Mouse (Mus musculus) activated CD4-positive, CD25-positive, alpha-beta regulatory T cell, adult 4 months (primary cell): ENCODE measurements around the gene Hmmr. TPM values are rescaled to one million over a fixed set of nuclear protein-coding genes. Genes with fewer than 3 reads are reported as not detected.
A peak's percentile ranks its signal among the peaks of the same experiment; 100 is the strongest.
"Not testable (repeated sequence)": the region's sequence is repeated elsewhere in the genome, so short reads cannot be mapped to it uniquely, and the experiment has no call there.

Experiments used
- ATAC-seq: one replicate; pipeline ENCODE4 v1.8.0; 2017
- polyA plus RNA-seq, 2 experiments: library from polyadenylated mRNA; unstranded; fragments of 100-300 nt; shearing (Covaris generic); gene quantifications; one replicate each; pipeline ENCODE4 v1.2.1; 2017

Hmmr gene
- polyA plus RNA-seq, result 10 to 100 TPM; 14.0 to 14.4 TPM

GRCm38 (mm10) chr11:40733339-40734174, at the start of gene Hmmr, which contains the start of gene Nudcd2:
Gene Hmmr, minus strand, starts transcription at chr11:40733422.
Gene Nudcd2, plus strand, starts transcription at chr11:40733667.
- ATAC-seq, result peak; percentile 96

GRCm38 (mm10) chr11:40781857-40782256, 48.6 kb upstream of the Hmmr start:
- no peak for ATAC-seq

GRCm38 (mm10) chr11:40775315-40776269, 42.4 kb upstream of the Hmmr start:
- no peak for ATAC-seq

GRCm38 (mm10) chr11:40764690-40765089, 31.5 kb upstream of the Hmmr start:
- ATAC-seq, result no peak

- peak; percentile 99 for ATAC-seq
Observed at GRCm38 (mm10) chr11:40763395-40763794, 30.2 kb upstream of the Hmmr start.

GRCm38 (mm10) chr11:40759896-40760295, 26.7 kb upstream of the Hmmr start:
- no peak for ATAC-seq

GRCm38 (mm10) chr11:40755968-40756367, 22.7 kb upstream of the Hmmr start:
- ATAC-seq, result no peak

GRCm38 (mm10) chr11:40755109-40755627, 21.9 kb upstream of the Hmmr start, which contains the start of gene Ccng1:
Gene Ccng1, minus strand, starts transcription at chr11:40755311.
- ATAC-seq, result peak; percentile 99

- peak; percentile 51 for ATAC-seq
Observed at GRCm38 (mm10) chr11:40754664-40755107, 21.5 kb upstream of the Hmmr start.

GRCm38 (mm10) chr11:40753836-40754235, 20.6 kb upstream of the Hmmr start:
- ATAC-seq, result no peak

- ATAC-seq, result no peak
Observed at GRCm38 (mm10) chr11:40747716-40748115, 14.5 kb upstream of the Hmmr start.

- ATAC-seq, result peak; percentile 45
Observed at GRCm38 (mm10) chr11:40746361-40746760, 13.1 kb upstream of the Hmmr start.

GRCm38 (mm10) chr11:40744348-40744747, 11.1 kb upstream of the Hmmr start:
- peak; percentile 71 for ATAC-seq

GRCm38 (mm10) chr11:40741605-40742262, 8.5 kb upstream of the Hmmr start:
- ATAC-seq, result no peak

- no peak for ATAC-seq
Observed at GRCm38 (mm10) chr11:40737369-40737768, 4.1 kb upstream of the Hmmr start.

- ATAC-seq, result no peak
Observed at GRCm38 (mm10) chr11:40734251-40734752, 1.1 kb upstream of the Hmmr start.

GRCm38 (mm10) chr11:40732997-40733338, 254 bp downstream of the Hmmr start:
- ATAC-seq, result no peak

- ATAC-seq, result peak; percentile 88
Observed at GRCm38 (mm10) chr11:40718324-40718723, 14.9 kb downstream of the Hmmr start.

- ATAC-seq, result no peak
Observed at GRCm38 (mm10) chr11:40715524-40715923, 17.7 kb downstream of the Hmmr start.

- ATAC-seq, result no peak
Observed at GRCm38 (mm10) chr11:40713858-40714257, 19.4 kb downstream of the Hmmr start.

- ATAC-seq, result not testable (repeated sequence)
Observed at GRCm38 (mm10) chr11:40709899-40710298, 23.3 kb downstream of the Hmmr start.

GRCm38 (mm10) chr11:40695103-40695502, 38.1 kb downstream of the Hmmr start, which contains the start of gene Mat2b:
Gene Mat2b, minus strand, starts transcription at chr11:40695203.
- ATAC-seq, result no peak
